Mouse (Mus musculus) heart, postnatal 10 days (tissue): ENCODE data around the gene 3110040M04Rik. TPM values are rescaled to one million over a fixed set of nuclear protein-coding genes. Genes with fewer than 3 reads are reported as not detected.

Experiments
- DNase-seq, 2 experiments: peaks; one replicate each; pipeline ENCODE4 v3.0.0; 2021
- intact Hi-C: fragments of 180-260 bp; cut with DNase I; formaldehyde crosslinking; loops from one replicate; pipeline ENCODE4 v1.15.1; 2025
- total RNA-seq, 2 experiments: library from RNA; stranded (reverse); gene quantifications; 2 replicates each; pipeline ENCODE4 v1.2.3; 2021

Gene 3110040M04Rik
- total RNA-seq, 2 experiments from 2014 or later: not detected

DNA sequence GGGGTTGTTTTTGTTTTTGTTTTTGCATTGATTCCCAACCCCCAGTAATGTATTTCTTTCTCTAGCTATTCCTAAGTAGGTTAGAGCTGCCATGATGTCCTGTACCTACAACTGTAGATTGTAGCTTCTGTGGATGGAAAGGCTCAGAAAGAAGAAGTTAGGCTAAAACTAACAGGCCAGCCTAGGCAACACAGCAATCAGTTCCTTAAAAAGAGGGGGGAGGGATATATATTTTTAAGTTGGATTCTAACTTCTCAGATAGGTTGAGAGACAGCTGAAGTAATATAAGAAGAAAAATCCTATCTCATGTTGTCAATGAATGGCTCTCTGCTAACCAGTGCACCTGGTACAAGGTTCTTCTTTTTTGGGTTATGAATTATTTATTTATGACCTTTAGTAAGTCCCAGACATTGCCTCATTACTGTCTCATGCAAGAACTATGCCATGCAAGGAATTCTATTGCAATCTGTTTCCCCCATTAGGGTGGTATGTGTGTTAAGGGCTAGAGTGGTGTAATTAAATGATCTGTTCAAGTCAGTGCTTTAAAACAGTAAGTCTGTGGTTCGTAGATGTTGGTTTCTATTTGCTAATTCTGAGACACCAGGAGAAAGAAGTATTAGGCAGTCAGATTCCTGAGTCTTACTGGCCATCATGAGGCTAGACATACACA lies 24.5 kb downstream of the 3110040M04Rik start:
- intact Hi-C loops: no loop called here
- DNase-seq: no peak

DNA sequence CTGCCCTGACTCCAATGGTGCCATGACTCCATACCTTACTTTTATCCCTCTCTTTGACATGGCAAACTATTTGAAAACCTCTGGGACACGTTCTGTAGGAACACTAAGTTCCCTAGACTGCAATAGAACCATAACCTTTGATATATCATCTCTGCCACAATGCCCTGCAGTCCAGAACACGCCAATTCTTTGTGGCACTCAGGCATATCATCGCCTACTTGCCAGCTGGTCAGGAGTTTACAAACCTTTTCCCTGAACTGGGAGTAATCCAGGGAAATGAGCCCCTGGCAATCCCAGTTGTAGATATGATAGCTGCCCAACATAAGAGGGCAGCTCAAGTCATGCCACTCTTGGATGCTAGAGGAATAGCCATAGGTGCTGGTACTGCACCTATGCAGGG lies 28.4 kb downstream of the 3110040M04Rik start:
- intact Hi-C loops: no loop called here
- DNase-seq: no peak

DNA sequence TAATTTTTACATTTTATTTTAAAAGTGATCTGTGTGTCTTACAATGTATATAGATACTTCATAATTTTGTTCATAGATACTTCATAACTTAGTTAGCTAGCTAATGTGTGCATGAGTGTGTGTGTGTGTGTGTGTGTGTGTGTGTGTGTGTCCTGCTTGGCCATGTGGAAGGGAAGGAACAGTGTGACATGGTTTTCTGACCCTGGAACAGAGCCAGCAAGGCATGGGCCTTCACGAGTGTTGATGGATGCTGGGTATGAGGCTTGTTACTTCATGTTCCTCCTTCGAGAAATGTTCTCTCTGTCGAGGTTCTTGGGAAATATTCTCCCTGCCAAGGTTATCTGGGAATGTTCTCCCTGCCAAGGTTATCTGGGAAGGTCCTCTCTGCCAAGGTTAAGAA lies 29.8 kb downstream of the 3110040M04Rik start:
- intact Hi-C loops: no loop called here
- DNase-seq: no peak

DNA sequence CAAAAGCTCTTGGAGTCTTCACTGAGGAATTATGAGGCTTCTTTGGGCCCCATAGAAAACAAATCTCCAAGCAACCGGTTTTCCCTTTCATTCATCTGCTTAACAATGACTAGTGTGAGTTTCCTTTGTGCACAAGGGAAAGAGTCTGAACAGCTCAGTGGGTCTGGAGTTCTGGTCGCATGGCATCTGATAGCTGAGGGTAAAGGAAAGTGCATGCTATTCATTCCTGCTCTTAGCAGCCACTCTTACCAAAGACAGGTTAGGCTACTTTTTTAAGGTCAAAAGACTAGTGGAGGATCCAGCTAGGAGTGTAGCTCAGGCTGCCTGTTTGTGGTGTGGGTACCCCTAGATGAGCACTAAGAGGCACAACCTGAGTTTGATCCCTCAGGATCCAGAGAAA lies 31.7 kb downstream of the 3110040M04Rik start:
- intact Hi-C loops: no loop called here
- DNase-seq: no peak

DNA sequence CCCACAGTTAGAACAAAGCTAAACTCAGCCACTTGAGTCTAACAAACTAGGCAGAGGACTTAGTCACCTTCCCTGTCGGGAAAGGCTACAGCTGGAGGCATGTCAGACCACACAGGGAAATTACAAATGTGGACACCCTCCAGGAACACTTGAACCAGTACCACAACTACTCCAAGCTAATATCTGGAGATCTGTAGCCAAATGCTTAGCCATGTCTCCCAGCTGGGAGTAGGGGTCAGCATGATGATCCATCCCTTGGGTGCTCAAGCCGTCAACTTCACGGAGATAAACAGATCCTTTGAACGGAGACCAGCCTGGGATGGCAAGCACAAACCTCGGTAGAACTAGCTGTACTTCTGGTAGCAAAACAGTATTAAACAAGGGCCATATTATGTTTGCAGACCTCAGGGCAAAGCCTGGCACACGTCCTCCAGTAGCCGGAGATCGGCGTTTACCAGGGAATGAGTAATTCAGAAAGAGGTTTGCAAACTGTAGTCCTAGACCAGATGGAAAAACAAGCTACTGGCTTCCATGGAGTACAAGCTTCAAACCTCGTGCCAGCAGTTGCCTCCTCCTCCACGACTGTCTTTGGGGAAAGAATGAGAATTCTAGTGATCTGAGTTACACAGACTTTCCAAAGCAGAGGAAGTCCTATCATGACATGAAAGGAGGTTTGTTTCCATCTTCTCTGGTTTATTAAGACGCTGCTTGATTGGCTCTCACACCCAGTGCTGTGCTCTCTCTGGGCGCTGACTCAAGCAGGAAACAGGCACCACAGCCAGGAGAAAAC lies 32.4 kb downstream of the 3110040M04Rik start:
- intact Hi-C loops: no loop called here
- peak; percentile 57 to 64 for DNase-seq

DNA sequence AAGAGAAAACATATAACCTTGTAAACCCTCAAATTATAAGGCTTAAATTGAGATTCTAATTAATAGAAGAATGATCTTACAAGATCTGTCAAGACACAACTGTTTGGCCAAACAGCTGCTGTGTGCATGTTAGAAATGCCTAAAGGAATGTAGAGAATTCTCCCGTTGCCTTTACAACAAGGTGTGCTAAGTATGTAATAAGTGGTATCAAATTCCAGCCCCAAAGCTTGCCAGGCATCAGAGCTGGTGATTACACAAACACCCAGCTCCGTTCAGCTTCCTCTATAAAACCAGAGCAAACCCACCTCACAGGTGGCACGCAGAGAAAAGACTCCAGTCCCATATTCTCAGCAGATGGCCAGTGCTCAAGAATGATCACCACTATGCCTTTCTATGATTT lies 33.9 kb downstream of the 3110040M04Rik start:
- intact Hi-C loops: no loop called here

DNA sequence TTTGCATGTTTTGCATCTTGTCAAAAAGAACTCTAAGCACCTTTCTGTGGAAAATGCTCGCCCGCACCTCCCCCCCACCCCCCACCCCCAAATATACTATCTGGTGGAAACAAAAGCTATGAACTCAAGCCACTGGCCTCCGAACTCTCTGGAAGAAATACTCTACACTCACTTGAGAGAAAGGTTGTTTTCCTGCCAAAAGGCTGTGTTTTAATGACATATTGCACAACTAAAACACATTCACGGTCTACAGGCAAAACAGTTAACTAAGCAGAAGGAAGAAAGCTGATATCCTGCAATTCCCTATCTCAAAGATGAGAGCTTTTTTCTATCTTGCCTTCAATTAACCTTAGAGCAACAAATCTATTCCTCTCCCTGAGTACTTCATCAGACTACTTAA lies 39.4 kb downstream of the 3110040M04Rik start:
- no peak for DNase-seq
- intact Hi-C loops: no loop called here

More for the DNA sequence above, 33.9 kb downstream of the 3110040M04Rik start:
- DNase-seq: no peak

DNA sequence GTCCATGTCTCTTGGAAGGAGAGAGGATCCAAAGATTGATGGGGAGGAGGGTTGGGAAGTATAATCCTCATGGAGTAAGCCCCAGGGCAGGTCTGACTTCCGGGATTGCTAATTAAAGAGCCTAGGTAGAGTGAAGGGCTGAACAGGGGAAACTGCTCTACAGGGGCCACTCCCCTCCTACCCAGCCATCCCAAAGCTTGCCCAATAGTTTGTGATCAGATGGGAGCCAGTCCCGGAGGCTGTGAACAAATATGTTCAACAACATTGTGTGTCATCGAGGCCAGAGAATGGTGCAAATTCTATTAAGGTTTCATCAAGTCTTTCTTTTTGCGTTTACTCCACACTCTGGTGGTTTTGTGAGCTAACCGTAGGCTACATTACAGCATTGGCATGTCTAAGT lies 40.1 kb downstream of the 3110040M04Rik start:
- intact Hi-C loops: no loop called here
- DNase-seq: no peak

DNA sequence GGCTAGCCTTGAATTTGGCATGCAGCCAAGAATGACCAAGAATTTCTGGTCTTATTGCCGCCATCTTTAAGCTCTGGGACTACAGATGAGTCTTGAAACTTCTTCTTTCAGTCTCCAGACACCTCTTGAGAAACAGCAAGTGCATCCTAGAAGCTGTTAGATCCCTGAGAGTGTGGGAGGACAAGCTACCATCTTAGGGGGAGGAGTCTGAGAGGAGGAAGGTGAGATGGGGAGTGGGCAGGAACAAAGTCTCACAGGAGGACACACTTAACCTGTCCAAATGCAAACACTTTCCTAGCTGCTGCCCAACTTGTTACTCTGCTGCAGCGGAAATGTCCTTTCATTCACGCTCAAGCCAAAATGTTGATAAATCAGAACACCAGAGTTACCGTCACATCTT lies 40.8 kb downstream of the 3110040M04Rik start:
- DNase-seq: no peak
- intact Hi-C loops: no loop called here

DNA sequence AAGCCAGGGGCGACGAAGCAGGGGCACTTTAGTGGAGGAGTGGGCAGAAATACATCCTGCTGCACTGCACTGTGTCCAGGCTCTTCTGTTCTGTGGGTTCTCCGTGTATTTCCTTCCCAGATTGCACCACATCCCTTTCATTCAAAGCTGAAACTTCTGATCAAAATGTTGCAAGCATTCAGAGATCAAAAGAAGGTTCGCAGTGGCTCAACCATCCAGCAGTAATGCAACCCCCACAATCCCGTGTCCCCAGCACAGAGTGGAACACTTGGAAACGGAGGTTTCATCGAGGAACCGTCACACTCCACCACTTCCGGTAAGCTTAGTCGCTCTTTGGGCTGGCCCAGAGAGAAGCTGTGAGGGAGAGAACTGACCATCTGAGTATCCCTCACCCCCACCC lies 41.2 kb downstream of the 3110040M04Rik start:
- intact Hi-C loops: no loop called here
- no peak for DNase-seq

DNA sequence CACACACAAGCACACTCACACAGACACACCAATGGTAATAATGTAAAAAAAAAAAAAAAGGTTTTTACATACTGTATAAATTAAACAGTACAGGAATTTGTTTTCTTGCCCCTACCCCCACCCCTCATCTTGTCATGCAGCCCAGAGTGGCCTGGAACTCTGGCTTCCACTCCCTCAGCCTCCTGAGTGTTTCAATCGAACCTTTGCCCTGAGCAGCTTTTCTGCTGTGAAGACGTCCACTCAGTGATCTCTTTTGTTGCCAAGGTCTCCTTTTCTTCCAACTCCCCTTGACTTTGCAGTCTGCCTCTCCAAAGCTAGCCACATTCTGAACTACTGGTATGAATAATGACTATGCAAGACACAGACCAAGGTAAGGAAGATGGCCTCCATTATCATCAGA lies 41.9 kb downstream of the 3110040M04Rik start:
- intact Hi-C loops: no loop called here
- DNase-seq: no peak

DNA sequence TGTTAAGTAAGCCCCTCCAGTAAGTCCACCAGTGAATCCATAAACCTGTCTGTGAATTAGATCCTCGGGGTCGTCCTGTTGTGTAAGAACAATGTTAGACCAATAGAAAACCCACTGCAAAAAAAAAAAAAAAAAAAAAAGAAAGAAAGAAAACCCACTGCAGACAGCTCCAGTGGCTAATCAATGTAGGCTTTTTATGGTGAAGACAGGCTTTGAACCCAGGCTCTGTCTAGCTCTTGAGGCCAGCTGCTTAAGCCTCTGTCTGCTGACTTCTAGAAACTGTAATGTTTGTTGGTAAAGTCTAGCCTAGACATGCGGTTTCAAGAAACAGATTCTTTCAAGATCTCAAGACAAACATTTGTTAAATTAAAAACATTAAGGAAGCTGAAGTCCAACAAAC lies 46.2 kb downstream of the 3110040M04Rik start:
- no peak for DNase-seq
- intact Hi-C loops: no loop called here

DNA sequence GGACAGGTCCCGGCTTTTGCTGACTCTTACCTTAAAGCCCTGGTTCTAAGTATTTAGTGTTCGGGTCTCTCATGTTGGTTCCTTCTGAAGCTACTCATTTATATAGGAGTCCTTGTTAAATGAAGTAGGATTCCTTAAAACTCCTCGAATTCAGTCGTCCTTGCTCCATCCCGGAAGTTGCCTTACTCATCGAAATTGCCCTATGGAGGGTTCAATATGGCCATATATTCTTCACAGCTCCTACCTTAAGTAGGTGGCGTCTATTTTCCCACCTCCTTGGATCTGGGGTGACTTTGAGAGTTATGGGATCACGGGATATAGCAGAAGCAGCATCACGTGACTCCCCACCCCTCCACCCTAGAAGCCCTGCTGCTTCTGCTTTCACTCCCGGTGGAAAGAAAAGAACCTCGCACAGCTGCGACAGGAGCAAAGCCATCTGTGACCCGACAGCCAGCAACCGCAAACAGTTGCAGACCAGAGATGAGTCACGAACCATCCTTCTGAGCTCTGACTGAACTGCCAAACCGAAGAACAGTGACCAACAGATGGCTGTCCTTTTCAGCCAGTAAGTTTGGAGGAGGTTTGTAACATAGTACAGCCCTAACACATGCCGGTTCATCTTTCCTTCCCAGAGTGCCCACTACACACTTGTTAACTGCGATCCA lies 46.7 kb downstream of the 3110040M04Rik start:
- intact Hi-C loops: no loop called here
- peak; percentile 76 to 78 for DNase-seq

DNA sequence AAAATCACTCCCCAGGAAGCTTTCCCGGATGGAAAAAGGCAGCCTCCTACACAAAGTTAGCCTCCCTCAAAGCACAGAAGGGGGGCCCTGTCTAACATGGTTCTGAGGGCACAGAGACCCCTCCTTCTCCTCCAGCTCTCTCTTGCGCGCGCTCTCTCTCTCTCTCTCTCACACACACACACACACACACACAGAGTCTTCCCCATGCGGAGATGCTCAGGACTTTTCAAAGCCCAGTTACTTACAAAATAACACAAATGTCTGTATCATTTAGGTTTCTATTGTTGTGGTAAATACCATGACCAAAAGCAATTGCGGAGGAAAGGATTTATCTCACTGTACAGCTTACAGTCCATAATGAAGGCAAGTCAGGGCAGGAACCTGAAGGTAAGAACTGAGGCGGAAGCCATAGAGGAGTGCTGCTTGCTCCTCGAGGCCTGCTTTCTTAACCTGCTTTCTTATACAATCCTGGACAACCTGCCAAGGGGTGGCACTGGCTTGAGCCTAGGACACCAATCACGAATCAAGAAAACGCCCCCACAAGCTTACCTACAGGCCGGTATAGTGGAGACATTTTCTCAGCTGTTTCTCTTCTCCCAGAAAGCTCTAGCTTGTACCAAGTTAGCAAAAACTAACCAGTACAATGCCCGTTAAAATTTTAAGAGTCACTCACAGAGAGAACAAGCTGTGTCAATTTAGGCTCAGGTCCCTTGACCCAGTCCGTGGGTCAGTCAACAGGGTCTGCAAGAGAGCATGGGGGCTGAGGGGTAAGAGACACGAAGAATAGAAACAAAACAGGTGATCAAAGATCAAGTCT lies 47.5 kb downstream of the 3110040M04Rik start:
- intact Hi-C loops: no loop called here
- no peak for DNase-seq

Other genes with a start within 250 kb of the 3110040M04Rik start
- 10 to 100 TPM; 39.5 to 43.6 TPM for gene Hmcn1, start 210.7 kb upstream of the 3110040M04Rik start, total RNA-seq
- under 1 TPM; 0.25 to 0.38 TPM for gene Gm47985, start 21.6 kb upstream of the 3110040M04Rik start, total RNA-seq
- not detected for gene Gm8947, start 11.7 kb upstream of the 3110040M04Rik start, total RNA-seq
- gene Gm47995, start 5.7 kb upstream of the 3110040M04Rik start, total RNA-seq: not detected
- gene Gm47996, start 6.0 kb downstream of the 3110040M04Rik start, total RNA-seq: not detected
- gene Ivns1abp, start 140.4 kb downstream of the 3110040M04Rik start, total RNA-seq: 100 to 1,000 TPM; 417 to 438 TPM
- 1 to 10 TPM; 8.3 to 9.6 TPM for gene Swt1, start 224.3 kb downstream of the 3110040M04Rik start, total RNA-seq
- gene Trmt1l, start 224.4 kb downstream of the 3110040M04Rik start, total RNA-seq: 10 to 100 TPM; 12.8 to 19.3 TPM